Mouse (Mus musculus) lung, embryonic 14.5 days (tissue): ENCODE results near the gene Foxo1. TPM values are rescaled to one million over a fixed set of nuclear protein-coding genes. Genes with fewer than 3 reads are reported as not detected.

ENCODE experiments used
- ATAC-seq: fragments of 200-750 bp; cut with Nextera tagmentation; 2 replicates; pipeline ENCODE4 v1.8.0; 2017; ENCODE audit warnings: mild to moderate bottlenecking, moderate TSS enrichment, moderate library complexity; ENCODE audit not compliant: insufficient read depth
- DNase-seq: peaks from one replicate; pipeline ENCODE4 v3.0.0-alpha.2; 2015
- H3K27ac ChIP-seq: fragments of 300-500 bp; sonication (generic); 2 replicates; pipeline ENCODE4 v1.5.1; 2014; ENCODE audit warnings: low read depth, mild to moderate bottlenecking, moderate library complexity
- H3K27me3 ChIP-seq: fragments of 300-500 bp; sonication (generic); 2 replicates; pipeline ENCODE4 v1.6.1; 2014; ENCODE audit warnings: low read length, control low read depth; ENCODE audit not compliant: insufficient read depth
- H3K36me3 ChIP-seq: fragments of 300-500 bp; sonication (generic); 2 replicates; pipeline ENCODE4 v1.6.1; 2014; ENCODE audit warnings: control low read depth; ENCODE audit not compliant: insufficient read depth
- H3K4me1 ChIP-seq: fragments of 300-500 bp; sonication (generic); 2 replicates; pipeline ENCODE4 v1.6.1; 2014; ENCODE audit warnings: antibody characterized with exemption, control low read depth; ENCODE audit not compliant: insufficient read depth
- H3K4me2 ChIP-seq: fragments of 300-500 bp; sonication (generic); 2 replicates; pipeline ENCODE4 v1.6.1; 2014; ENCODE audit warnings: mild to moderate bottlenecking
- H3K4me3 ChIP-seq: fragments of 300-500 bp; sonication (generic); 2 replicates; pipeline ENCODE4 v1.5.1; 2014; ENCODE audit warnings: low read depth, low read length
- H3K9ac ChIP-seq: fragments of 300-500 bp; sonication (generic); 2 replicates; pipeline ENCODE4 v1.6.1; 2014
- H3K9me3 ChIP-seq: fragments of 300-500 bp; sonication (generic); 2 replicates; pipeline ENCODE4 v1.6.1; 2016; ENCODE audit warnings: low read depth, low read length, control low read depth
- CTCF ChIP-seq: IDR thresholded peaks from 2 replicates; pipeline ENCODE4 v1.5.1; 2016; ENCODE audit warnings: antibody characterized with exemption, low read depth
- WGBS: fragments of 180-500 bp; shearing (Covaris S2); extraction: QIAGEN DNeasy Blood & Tissue Kit; methylation state at CpG from one replicate; pipeline ENCODE4 v1.1.7; 2014; 5-methylcytosine and 5-hydroxymethylcytosine counted together
- polyA plus RNA-seq: library from polyadenylated mRNA; unstranded; fragments of >200 nt; fragmentation: Nextera tagmentation; extraction: Ambion mirVana; gene quantifications from 2 replicates; pipeline ENCODE4 v1.2.1, GENCODE M21; 2014

Foxo1 gene
- polyA plus RNA-seq, 1 experiment from 2014 or later: 7.3 TPM

- H3K27me3 ChIP-seq: no peaks in the 10 kb centered on the region
- TF ChIP-seq CTCF: no peak
- H3K4me3 ChIP-seq: no peak overlapping the region
- ATAC-seq: no peak
- no peak overlapping the region for H3K27ac ChIP-seq
- H3K36me3 ChIP-seq: no peaks in the 10 kb centered on the region; the same call in 1 of the 2 replicates
- H3K4me1 ChIP-seq: peaks cover 9% of the 10 kb centered on the region; the same call in 1 of the 2 replicates
- WGBS: 54% methylated on average over 5 of the region's 5 CpGs
- no peak overlapping the region for H3K9ac ChIP-seq
- no peak overlapping the region for H3K4me2 ChIP-seq
- no peak for DNase-seq
- H3K9me3 ChIP-seq: no peaks in the 10 kb centered on the region
These were observed 35.2 kb downstream of the Foxo1 start for GRCm38 (mm10) chr3:52303301-52303700.

GRCm38 (mm10) chr3:52308586-52309321, 40.6 kb downstream of the Foxo1 start:
- TF ChIP-seq CTCF: no peak
- ATAC-seq: no peak
- H3K27ac ChIP-seq: no peak overlapping the region
- no peaks in the 10 kb centered on the region for H3K27me3 ChIP-seq
- no peak overlapping the region for H3K9ac ChIP-seq
- H3K36me3 ChIP-seq: no peaks in the 10 kb centered on the region
- no peak overlapping the region for H3K4me3 ChIP-seq
- H3K4me2 ChIP-seq: no peak overlapping the region
- WGBS: 32% methylated on average over 5 of the region's 5 CpGs
- H3K4me1 ChIP-seq: 0 out of 2 replicates have a peak, but pooled peaks cover under 1% of the 10 kb centered on the region
- no peaks in the 10 kb centered on the region for H3K9me3 ChIP-seq
- no peak for DNase-seq

GRCm38 (mm10) chr3:52320516-52321270, 52.6 kb downstream of the Foxo1 start:
- no peak for TF ChIP-seq CTCF
- Histone ChIP-seq H3K4me2 (no peak overlapping the region), H3K36me3 (no peaks in the 10 kb centered on the region), H3K9ac (no peak overlapping the region), H3K27me3 (no peaks in the 10 kb centered on the region), H3K4me1 (peaks cover 12% of the 10 kb centered on the region), H3K27ac (no peak overlapping the region), H3K4me3 (no peak overlapping the region), H3K9me3 (no peaks in the 10 kb centered on the region)
- ATAC-seq (no peak), DNase-seq (no peak)
- 82% methylated on average over 12 of the region's 12 CpGs for WGBS

GRCm38 (mm10) chr3:52322401-52323385, 54.6 kb downstream of the Foxo1 start:
- Histone ChIP-seq H3K36me3 (no peaks in the 10 kb centered on the region), H3K4me2 (peak overlapping the region; percentile 27; the same call in 1 of the 2 replicates), H3K4me3 (no peak overlapping the region), H3K9ac (no peak overlapping the region), H3K27me3 (no peaks in the 10 kb centered on the region), H3K27ac (peak overlapping the region; percentile 32; the same call in 1 of the 2 replicates), H3K4me1 (peaks cover 12% of the 10 kb centered on the region), H3K9me3 (no peaks in the 10 kb centered on the region)
- no peak for TF ChIP-seq CTCF
- 16% methylated on average over 9 of the region's 9 CpGs for WGBS
- DNase-seq (peak; percentile 81), ATAC-seq (peak; percentile 69; the same call in 1 of the 2 replicates)

GRCm38 (mm10) chr3:52325006-52325405, 56.9 kb downstream of the Foxo1 start:
- H3K9ac ChIP-seq: no peak overlapping the region
- no peak overlapping the region for H3K27ac ChIP-seq
- no peaks in the 10 kb centered on the region for H3K36me3 ChIP-seq
- no peak for TF ChIP-seq CTCF
- no peak for DNase-seq
- H3K27me3 ChIP-seq: no peaks in the 10 kb centered on the region
- no peak; the same call in 1 of the 2 replicates for ATAC-seq
- 92% methylated on average over 5 of the region's 5 CpGs for WGBS
- no peaks in the 10 kb centered on the region for H3K9me3 ChIP-seq
- H3K4me2 ChIP-seq: no peak overlapping the region
- H3K4me3 ChIP-seq: no peak overlapping the region
- H3K4me1 ChIP-seq: peaks cover 12% of the 10 kb centered on the region

- no peak for DNase-seq
These were observed 58.6 kb downstream of the Foxo1 start for GRCm38 (mm10) chr3:52326687-52327086.

More at GRCm38 (mm10) chr3:52326687-52327086, 58.6 kb downstream of the Foxo1 start:
- 76% methylated on average over 6 of the region's 6 CpGs for WGBS
- Histone ChIP-seq H3K36me3 (no peaks in the 10 kb centered on the region), H3K4me3 (no peak overlapping the region), H3K9me3 (no peaks in the 10 kb centered on the region), H3K4me1 (peaks cover 11% of the 10 kb centered on the region), H3K4me2 (no peak overlapping the region), H3K27me3 (no peaks in the 10 kb centered on the region), H3K9ac (no peak overlapping the region), H3K27ac (no peak overlapping the region)
- no peak for TF ChIP-seq CTCF
- ATAC-seq: no peak
